Mouse (Mus musculus): Measurements from ENCODE around the gene Cep104. TPM values are rescaled to one million over a fixed set of nuclear protein-coding genes. Genes with fewer than 3 reads are reported as not detected.
A peak's percentile ranks its signal among the peaks of the same experiment; 100 is the strongest.

The Cep104 gene
- total RNA-seq, 1 experiment, result 15.0 TPM

- DNase-seq (ENCODE audit: low read depth, low spot score), result no peak
- Histone ChIP-seq H3K4me1 (ENCODE audit: control insufficient read depth in 2 of 2, insufficient read depth in 2 of 2, low read length in 2 of 2, poor library complexity in 1 of 2) (peaks cover 0 to 2% of the 10 kb centered on the region in 2 experiments; a peak in 1 of 4 replicates), H3K4me3 (ENCODE audit: insufficient read depth in 1 of 2, low read depth in 1 of 2, low read length in 2 of 2, poor library complexity in 1 of 2, severe bottlenecking in 1 of 2) (no peak overlapping the region), H3K36me3 (ENCODE audit: control insufficient read depth, insufficient read depth, low read length, poor library complexity, severe bottlenecking) (peaks cover 41% of the 10 kb centered on the region), H3K27ac (ENCODE audit: insufficient read depth, low read depth, low read length, poor library complexity, severe bottlenecking) (no peak overlapping the region), H3K9me3 (ENCODE audit: control insufficient read depth, insufficient read depth, low read depth, low read length) (no peaks in the 10 kb centered on the region), H3K9ac (ENCODE audit: insufficient read depth, low read depth, low read length, poor library complexity, severe bottlenecking) (no peak overlapping the region)
- in situ Hi-C loops (cut with MboI; ENCODE audit: low sequenced_read_pairs in 2 of 2, unreplicated experiment in 2 of 2), result no loop called here
- TF ChIP-seq ZC3H11A (IDR thresholded peaks at IDR 0.05; ENCODE audit: borderline replicate concordance, low read depth, low read length) (no peak), HCFC1 (IDR thresholded peaks at IDR 0.05; ENCODE audit: borderline replicate concordance, insufficient read depth, low read length) (no peak), ZNF384 (IDR thresholded peaks at IDR 0.05; ENCODE audit: low read depth, low read length) (no peak), CHD2 (IDR thresholded peaks at IDR 0.05; ENCODE audit: low read depth, low read length) (no peak), MAFK (IDR thresholded peaks at IDR 0.05; ENCODE audit: insufficient read depth, low read depth, low read length) (no peak)
Measured at GRCm38 (mm10) chr4:153962631-153963030, 12.4 kb upstream of the Cep104 start.

- no peak for DNase-seq (ENCODE audit: low read depth, low spot score)
- H3K4me3 ChIP-seq (ENCODE audit: insufficient read depth in 1 of 2, low read depth in 1 of 2, low read length in 2 of 2, poor library complexity in 1 of 2, severe bottlenecking in 1 of 2), result no peak overlapping the region
- TF ChIP-seq MAFK (IDR thresholded peaks at IDR 0.05; ENCODE audit: insufficient read depth, low read depth, low read length), result no peak
- in situ Hi-C loops (cut with MboI; ENCODE audit: low sequenced_read_pairs in 2 of 2, unreplicated experiment in 2 of 2), result no loop called here
- H3K9me3 ChIP-seq (ENCODE audit: control insufficient read depth, insufficient read depth, low read depth, low read length), result no peaks in the 10 kb centered on the region
- no peak overlapping the region for H3K9ac ChIP-seq (ENCODE audit: insufficient read depth, low read depth, low read length, poor library complexity, severe bottlenecking)
- no peak overlapping the region for H3K27ac ChIP-seq (ENCODE audit: insufficient read depth, low read depth, low read length, poor library complexity, severe bottlenecking)
- H3K36me3 ChIP-seq (ENCODE audit: control insufficient read depth, insufficient read depth, low read length, poor library complexity, severe bottlenecking), result peaks cover 21% of the 10 kb centered on the region
- H3K4me1 ChIP-seq (ENCODE audit: control insufficient read depth in 2 of 2, insufficient read depth in 2 of 2, low read length in 2 of 2, poor library complexity in 1 of 2), result no peaks in the 10 kb centered on the region
Measured at GRCm38 (mm10) chr4:153966651-153967050, 8.3 kb upstream of the Cep104 start.

DNA sequence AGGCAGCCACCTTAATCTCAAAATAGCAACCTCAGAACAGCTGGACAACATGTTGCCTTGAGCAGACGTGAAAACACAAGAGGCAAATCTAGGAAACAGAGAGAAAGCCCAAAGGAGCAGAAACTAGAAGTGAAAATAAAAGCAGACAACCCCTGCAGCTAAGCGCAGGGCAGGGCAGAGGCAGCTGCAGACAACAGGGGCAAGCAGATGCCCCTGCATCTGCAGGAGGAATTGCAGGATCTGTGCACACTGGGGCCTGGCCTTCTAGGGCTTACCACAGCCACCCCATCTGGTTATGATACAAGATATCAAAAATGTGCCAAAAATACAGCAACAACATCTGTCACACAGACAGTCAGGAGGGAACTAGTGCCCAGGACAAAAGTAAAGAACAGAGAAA lies 7.4 kb upstream of the Cep104 start:
- H3K4me1 ChIP-seq (ENCODE audit: control insufficient read depth in 2 of 2, insufficient read depth in 2 of 2, low read length in 2 of 2, poor library complexity in 1 of 2), result no peaks in the 10 kb centered on the region
- in situ Hi-C loops (cut with MboI; ENCODE audit: low sequenced_read_pairs in 2 of 2, unreplicated experiment in 2 of 2), result no loop called here
- H3K27ac ChIP-seq (ENCODE audit: insufficient read depth, low read depth, low read length, poor library complexity, severe bottlenecking), result no peak overlapping the region
- peaks cover 16% of the 10 kb centered on the region; the same call in 1 of the 2 replicates for H3K36me3 ChIP-seq (ENCODE audit: control insufficient read depth, insufficient read depth, low read length, poor library complexity, severe bottlenecking)
- no peak overlapping the region for H3K9ac ChIP-seq (ENCODE audit: insufficient read depth, low read depth, low read length, poor library complexity, severe bottlenecking)
- DNase-seq (ENCODE audit: low read depth, low spot score), result no peak
- no peaks in the 10 kb centered on the region for H3K9me3 ChIP-seq (ENCODE audit: control insufficient read depth, insufficient read depth, low read depth, low read length)
- TF ChIP-seq CHD2 (IDR thresholded peaks at IDR 0.05; ENCODE audit: low read depth, low read length) (no peak), MAFK (IDR thresholded peaks at IDR 0.05; ENCODE audit: insufficient read depth, low read depth, low read length) (no peak), ZC3H11A (IDR thresholded peaks at IDR 0.05; ENCODE audit: borderline replicate concordance, low read depth, low read length) (no peak), HCFC1 (IDR thresholded peaks at IDR 0.05; ENCODE audit: borderline replicate concordance, insufficient read depth, low read length) (no peak), ZNF384 (IDR thresholded peaks at IDR 0.05; ENCODE audit: low read depth, low read length) (no peak)
- H3K4me3 ChIP-seq (ENCODE audit: insufficient read depth in 1 of 2, low read depth in 1 of 2, low read length in 2 of 2, poor library complexity in 1 of 2, severe bottlenecking in 1 of 2), result no peak overlapping the region

- no peak overlapping the region for H3K27ac ChIP-seq (ENCODE audit: insufficient read depth, low read depth, low read length, poor library complexity, severe bottlenecking)
- DNase-seq (ENCODE audit: low read depth, low spot score), result no peak
Measured at GRCm38 (mm10) chr4:153968063-153968462, 6.9 kb upstream of the Cep104 start.

DNA sequence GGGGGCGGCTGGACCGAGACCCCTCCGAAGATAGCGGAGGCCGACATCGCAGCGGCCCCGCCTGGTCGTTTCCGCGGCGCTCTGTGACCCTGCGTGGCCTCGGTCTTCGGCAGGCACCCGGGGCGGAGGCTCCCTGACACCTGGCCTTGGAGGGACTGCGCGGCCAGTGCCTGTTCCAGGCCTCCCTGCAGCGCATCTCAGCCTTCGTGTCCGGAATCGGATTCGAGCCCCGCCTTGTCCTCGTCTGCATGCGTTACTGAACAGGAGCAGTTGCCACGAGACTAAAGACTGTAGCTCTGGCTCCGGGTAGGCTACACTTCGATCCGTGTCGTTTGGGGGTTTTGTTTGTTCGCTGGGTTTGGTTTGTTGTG lies 283 bp downstream of the Cep104 start:
- Histone ChIP-seq H3K4me1 (ENCODE audit: control insufficient read depth in 2 of 2, insufficient read depth in 2 of 2, low read length in 2 of 2, poor library complexity in 1 of 2) (no peaks in the 10 kb centered on the region), H3K9ac (ENCODE audit: insufficient read depth, low read depth, low read length, poor library complexity, severe bottlenecking) (peak overlapping the region; percentile 73), H3K4me3 (ENCODE audit: insufficient read depth in 1 of 2, low read depth in 1 of 2, low read length in 2 of 2, poor library complexity in 1 of 2, severe bottlenecking in 1 of 2) (peak overlapping the region; percentile 80 to 97), H3K27ac (ENCODE audit: insufficient read depth, low read depth, low read length, poor library complexity, severe bottlenecking) (no peak overlapping the region), H3K36me3 (ENCODE audit: control insufficient read depth, insufficient read depth, low read length, poor library complexity, severe bottlenecking) (peaks cover 7% of the 10 kb centered on the region), H3K9me3 (ENCODE audit: control insufficient read depth, insufficient read depth, low read depth, low read length) (no peaks in the 10 kb centered on the region)
- DNase-seq (ENCODE audit: low read depth, low spot score), result no peak
- in situ Hi-C loops (cut with MboI; ENCODE audit: low sequenced_read_pairs in 2 of 2, unreplicated experiment in 2 of 2), result no loop called here
- no peak for TF ChIP-seq ZNF384 (IDR thresholded peaks at IDR 0.05; ENCODE audit: low read depth, low read length)
- TF ChIP-seq ZC3H11A (IDR thresholded peaks at IDR 0.05; ENCODE audit: borderline replicate concordance, low read depth, low read length), result no peak
- TF ChIP-seq MAFK (IDR thresholded peaks at IDR 0.05; ENCODE audit: insufficient read depth, low read depth, low read length), result no peak
- TF ChIP-seq HCFC1 (IDR thresholded peaks at IDR 0.05; ENCODE audit: borderline replicate concordance, insufficient read depth, low read length), result no peak
- no peak for TF ChIP-seq CHD2 (IDR thresholded peaks at IDR 0.05; ENCODE audit: low read depth, low read length)

More at GRCm38 (mm10) chr4:153968063-153968462, 6.9 kb upstream of the Cep104 start:
- no peaks in the 10 kb centered on the region for H3K9me3 ChIP-seq (ENCODE audit: control insufficient read depth, insufficient read depth, low read depth, low read length)
- no peak overlapping the region for H3K9ac ChIP-seq (ENCODE audit: insufficient read depth, low read depth, low read length, poor library complexity, severe bottlenecking)
- in situ Hi-C loops (cut with MboI; ENCODE audit: low sequenced_read_pairs in 2 of 2, unreplicated experiment in 2 of 2), result no loop called here
- TF ChIP-seq MAFK (IDR thresholded peaks at IDR 0.05; ENCODE audit: insufficient read depth, low read depth, low read length), result no peak
- TF ChIP-seq CHD2 (IDR thresholded peaks at IDR 0.05; ENCODE audit: low read depth, low read length), result no peak
- no peak for TF ChIP-seq HCFC1 (IDR thresholded peaks at IDR 0.05; ENCODE audit: borderline replicate concordance, insufficient read depth, low read length)
- TF ChIP-seq ZNF384 (IDR thresholded peaks at IDR 0.05; ENCODE audit: low read depth, low read length), result no peak
- no peak for TF ChIP-seq ZC3H11A (IDR thresholded peaks at IDR 0.05; ENCODE audit: borderline replicate concordance, low read depth, low read length)
- no peaks in the 10 kb centered on the region for H3K4me1 ChIP-seq (ENCODE audit: control insufficient read depth in 2 of 2, insufficient read depth in 2 of 2, low read length in 2 of 2, poor library complexity in 1 of 2)
- no peak overlapping the region for H3K4me3 ChIP-seq (ENCODE audit: insufficient read depth in 1 of 2, low read depth in 1 of 2, low read length in 2 of 2, poor library complexity in 1 of 2, severe bottlenecking in 1 of 2)
- peaks cover 16% of the 10 kb centered on the region; the same call in 1 of the 2 replicates for H3K36me3 ChIP-seq (ENCODE audit: control insufficient read depth, insufficient read depth, low read length, poor library complexity, severe bottlenecking)

Measured in ES-E14 (cell line).